Mouse (Mus musculus): ENCODE results near the gene Lpp.

GRCm38 (mm10) chr16:24531681-24532080 is 138.4 kb downstream of the Lpp start:
- TF ChIP-seq POLR2A (IDR thresholded peaks at IDR 0.05; ENCODE audit: control insufficient read depth, extremely low read depth, insufficient read depth, low read length, poor library complexity) = no peak
- no peak for TF ChIP-seq CTCF (IDR thresholded peaks at IDR 0.05; ENCODE audit: borderline replicate concordance, control insufficient read depth, extremely low read depth, insufficient read depth, low read length, poor library complexity)

All from thymus, adult 2 months (tissue).